Comparison of ENCODE assay signal across 15 mouse cellular contexts in the genomic region with DNA sequence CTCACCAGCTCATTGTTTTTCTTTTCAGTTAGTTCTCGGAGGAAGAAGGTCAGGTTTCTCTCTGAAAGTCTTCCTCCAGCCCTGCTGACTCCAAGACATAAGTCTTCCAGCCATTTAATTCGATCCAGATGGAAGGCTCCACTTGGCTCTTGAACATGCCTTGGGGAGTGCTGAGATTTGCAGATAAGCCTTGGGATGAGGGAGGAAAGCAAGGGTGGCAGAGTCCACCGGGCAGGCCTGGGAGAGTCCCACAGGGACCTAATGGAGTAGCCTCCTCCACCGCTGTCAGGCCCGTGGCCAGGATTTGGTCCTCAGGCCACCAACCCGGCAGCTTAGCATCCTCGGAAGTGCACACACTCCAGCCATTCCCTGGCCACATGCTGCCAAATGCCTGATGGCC. TPM values are rescaled to one million over a fixed set of nuclear protein-coding genes. Genes with fewer than 3 reads are reported as not detected.
DNase-seq lines count a peak whose midpoint lies in the region; ATAC-seq lines count a peak whose summit lies in the region.
"Had no signal": no experiment of that assay in that cellular context is flagged by ENCODE, and none has a peak within 500 bp of the region (broad histone marks: within the 10 kb centered on the region; RNA-seq: fewer than 3 reads in every experiment).

No protein-coding gene starts in this region.

- H3K27ac ChIP-seq in kidney, embryonic 16.5 days (ENCODE audit: low read length): peak overlapping the region; percentile 13; the same call in 1 of the 2 replicates
- peak overlapping the region; percentile 65 for H3K27ac ChIP-seq in embryonic facial prominence, embryonic 15.5 days (replicated peaks)
- H3K27ac ChIP-seq: heart, embryonic 10.5 days; hindbrain, embryonic 14.5 days; liver, embryonic 14.5 days; neural tube, embryonic 12.5 days had no signal

- no peak overlapping the region for H3K4me3 ChIP-seq in kidney, embryonic 16.5 days (ENCODE audit: low read length)
- no peak overlapping the region for H3K4me3 ChIP-seq in embryonic facial prominence, embryonic 15.5 days (replicated peaks)
- H3K4me3 ChIP-seq: heart, embryonic 10.5 days; neural tube, embryonic 12.5 days had no signal

- ATAC-seq in kidney, embryonic 16.5 days (ENCODE audit: low FRiP score, low TSS enrichment): no peak
- peak; percentile 15; the same call in 1 of the 2 replicates for ATAC-seq in embryonic facial prominence, embryonic 15.5 days (ENCODE audit: insufficient number of reproducible peaks, low FRiP score, low TSS enrichment, low read depth)
- ATAC-seq in monocyte, adult 5-6 weeks (replicated peaks; ENCODE audit: insufficient number of reproducible peaks, low FRiP score, low TSS enrichment, poor library complexity, severe bottlenecking): no peak

- DNase-seq in kidney, adult 9 months: no peak
- peak; percentile 79 for DNase-seq in embryo, embryonic 10 days (ENCODE audit: low spot score)
- peak; percentile 66 for DNase-seq in mesoderm, embryonic 11.5 days (ENCODE audit: low read depth, low spot score)
- DNase-seq in adrenal gland, postnatal 25 days: no peak
- DNase-seq: adrenal gland, adult 8-10 months; kidney, postnatal 36 days; thymus, postnatal 36 days had no signal

- H3K4me1 ChIP-seq in kidney, embryonic 16.5 days (ENCODE audit: insufficient read depth, low read length): peaks cover 13% of the 10 kb centered on the region
- peaks cover 22% of the 10 kb centered on the region for H3K4me1 ChIP-seq in embryonic facial prominence, embryonic 15.5 days
- H3K4me1 ChIP-seq: neural tube, embryonic 12.5 days had no signal

- H3K4me2 ChIP-seq in kidney, embryonic 16.5 days (replicated peaks; ENCODE audit: low read depth, low read length): no peak overlapping the region
- no peak overlapping the region for H3K4me2 ChIP-seq in embryonic facial prominence, embryonic 15.5 days (replicated peaks)
- H3K4me2 ChIP-seq: hindbrain, embryonic 14.5 days; midbrain, embryonic 11.5 days; neural tube, embryonic 12.5 days had no signal

- H3K9me3 ChIP-seq in kidney, embryonic 16.5 days (ENCODE audit: low read length): no peaks in the 10 kb centered on the region
- H3K9me3 ChIP-seq in embryonic facial prominence, embryonic 15.5 days (replicated peaks): no peaks in the 10 kb centered on the region
- H3K9me3 ChIP-seq: heart, embryonic 10.5 days; neural tube, embryonic 12.5 days had no signal

- H3K27me3 ChIP-seq in kidney, embryonic 16.5 days (ENCODE audit: insufficient read depth, low read length): no peaks in the 10 kb centered on the region
- no peaks in the 10 kb centered on the region for H3K27me3 ChIP-seq in embryonic facial prominence, embryonic 15.5 days
- H3K27me3 ChIP-seq: neural tube, embryonic 12.5 days had no signal

- WGBS in kidney, embryonic 16.5 days: 33% methylated on average over 7 of the region's 7 CpGs
- 37% methylated on average over 7 of the region's 7 CpGs for WGBS in embryonic facial prominence, embryonic 15.5 days

- H3K9ac ChIP-seq in kidney, embryonic 16.5 days (replicated peaks; ENCODE audit: low read length): no peak overlapping the region
- H3K9ac ChIP-seq in embryonic facial prominence, embryonic 15.5 days: no peak overlapping the region
- H3K9ac ChIP-seq: hindbrain, embryonic 14.5 days; liver, embryonic 14.5 days; neural tube, embryonic 12.5 days had no signal

- no peaks in the 10 kb centered on the region for H3K36me3 ChIP-seq in kidney, embryonic 16.5 days (ENCODE audit: insufficient read depth, low read length)
- H3K36me3 ChIP-seq in embryonic facial prominence, embryonic 15.5 days: no peaks in the 10 kb centered on the region
- H3K36me3 ChIP-seq: neural tube, embryonic 12.5 days had no signal

RNA-seq across cellular contexts. Expression of a gene that starts 27.8 kb away (rescaled TPM):
- 12.2 and 17.3 TPM in 2 replicates for polyA plus RNA-seq in kidney, embryonic 16.5 days (2015; fragmentation: Nextera tagmentation; extraction: Ambion mirVana)
- polyA plus RNA-seq in embryonic facial prominence, embryonic 15.5 days (2015; fragmentation: Nextera tagmentation; extraction: Ambion mirVana): 34.0 and 35.2 TPM in 2 replicates
- 10.5 to 11.8 TPM (median 10.9 TPM) in 3 replicates for total RNA-seq in monocyte, adult 5-6 weeks (2017)
- total RNA-seq in adrenal gland, postnatal 25 days (2021): 16.2 and 18.4 TPM in 2 replicates

RNA-seq across cellular contexts. Expression of a gene that starts 45.3 kb away (rescaled TPM):
- 65.8 and 67.9 TPM in 2 replicates for polyA plus RNA-seq in kidney, embryonic 16.5 days (2015; fragmentation: Nextera tagmentation; extraction: Ambion mirVana)
- 29.4 and 29.6 TPM in 2 replicates for polyA plus RNA-seq in embryonic facial prominence, embryonic 15.5 days (2015; fragmentation: Nextera tagmentation; extraction: Ambion mirVana)
- 7.9 to 21.5 TPM (median 10.8 TPM) in 3 replicates for total RNA-seq in monocyte, adult 5-6 weeks (2017)
- 70.1 and 72.0 TPM in 2 replicates for total RNA-seq in adrenal gland, postnatal 25 days (2021)

Comparison
In these comparisons a context has a peak if more than half of its experiments do, and no peak if none do; other contexts are left out.
1. DNase-seq: peak in embryo, embryonic 10 days (single experiment) and mesoderm, embryonic 11.5 days (single experiment); none in kidney, adult 9 months (single experiment) and adrenal gland, postnatal 25 days (single experiment).